Mouse (Mus musculus) adrenal gland, adult 2 months (tissue): ENCODE results near the gene Rrnad1. TPM values are rescaled to one million over a fixed set of nuclear protein-coding genes. Genes with fewer than 3 reads are reported as not detected.

Experiments
- DNase-seq: peaks from one replicate; pipeline ENCODE4 v3.0.0; 2021
- long read RNA-seq: library from polyadenylated mRNA; stranded (forward); transcript quantifications from one replicate; pipeline ENCODE4 v2.0.0, GENCODE M21; 2021
- polyA plus RNA-seq: library from polyadenylated mRNA; depleted of rRNA; stranded (reverse); fragments of >200 nt; gene quantifications from 2 replicates; pipeline ENCODE4 v1.2.3, GENCODE M21; 2012; rRNA removed
- total RNA-seq, 2 experiments: library from RNA; stranded (reverse); gene quantifications; 2 replicates each; pipeline ENCODE4 v1.2.3; 2021

Rrnad1 gene
- total RNA-seq = 10 to 100 TPM; 13.1 to 16.3 TPM
- 41.5 and 44.6 TPM in 2 replicates for polyA plus RNA-seq
- long read RNA-seq, transcript Rrnad1-201 (8 exons, 2,492 nt) = major isoform, 5 of 12 reads
- long read RNA-seq, partial matches to known transcripts = 2 of 12 reads
- long read RNA-seq, other reads (novel, unspliced or antisense) = 3 of 12 reads

DNA sequence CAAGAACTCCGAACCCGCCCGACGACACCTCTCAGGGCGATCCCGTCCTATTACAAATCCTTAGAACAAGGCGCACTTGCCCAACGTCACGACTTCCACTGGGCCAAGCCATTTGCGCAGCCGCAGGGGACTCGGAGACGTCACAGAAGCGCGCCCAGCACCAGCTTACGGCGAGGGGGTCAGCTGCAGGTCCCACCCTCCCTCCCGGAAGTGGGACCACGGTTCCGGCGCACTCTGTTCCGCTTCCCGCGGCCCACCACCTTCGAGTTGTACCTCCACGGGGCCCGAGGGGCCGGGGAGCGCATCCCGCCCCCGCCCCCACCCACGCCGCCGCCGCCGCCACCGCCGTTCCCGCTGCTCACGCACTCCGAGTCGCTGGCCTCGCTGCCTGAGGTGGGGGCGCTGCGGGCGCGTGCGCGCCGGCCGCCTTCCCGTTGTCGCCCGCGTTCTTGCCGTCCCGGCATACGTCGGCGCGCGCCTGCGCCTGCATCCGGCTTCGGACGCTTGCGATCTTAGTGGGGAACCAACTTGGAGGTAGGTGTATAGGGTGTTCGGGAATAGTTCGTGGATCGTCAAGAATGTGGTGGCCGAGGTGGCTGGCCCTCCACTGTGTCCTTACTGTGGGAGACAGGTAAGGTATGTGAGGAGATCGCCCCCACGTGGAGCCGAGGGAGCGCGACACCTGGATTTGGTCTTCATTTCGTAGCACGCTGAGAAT is at the start of gene Rrnad1, which contains the start of gene Isg20l2:
Gene Rrnad1 (minus strand): TSS at position 640 of the 718 bp plus-strand sequence.
Gene Isg20l2 (plus strand): TSS at position 237 of the 718 bp plus-strand sequence.
- peak; percentile 98 for DNase-seq

DNA sequence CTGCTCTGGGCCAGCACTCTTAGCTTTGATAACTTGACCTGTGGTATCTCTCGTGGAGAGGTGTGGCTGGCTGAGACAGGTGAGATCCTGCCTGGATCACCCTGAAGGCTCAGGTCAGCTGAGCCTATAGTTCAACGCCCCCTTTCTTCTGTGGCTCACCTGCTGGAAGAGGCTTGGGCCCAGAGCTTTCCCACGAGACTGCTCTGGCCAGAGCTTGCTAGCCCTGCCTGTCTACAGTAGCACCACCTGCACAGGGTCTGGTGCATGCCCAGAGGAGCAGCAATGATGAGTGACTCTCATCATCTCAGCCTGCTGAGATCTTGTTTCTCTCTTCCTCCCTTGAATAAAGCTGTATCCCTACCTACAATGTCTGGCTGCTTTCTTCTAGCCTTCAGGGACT is 49.6 kb upstream of the Rrnad1 start:
- no peak for DNase-seq

DNA sequence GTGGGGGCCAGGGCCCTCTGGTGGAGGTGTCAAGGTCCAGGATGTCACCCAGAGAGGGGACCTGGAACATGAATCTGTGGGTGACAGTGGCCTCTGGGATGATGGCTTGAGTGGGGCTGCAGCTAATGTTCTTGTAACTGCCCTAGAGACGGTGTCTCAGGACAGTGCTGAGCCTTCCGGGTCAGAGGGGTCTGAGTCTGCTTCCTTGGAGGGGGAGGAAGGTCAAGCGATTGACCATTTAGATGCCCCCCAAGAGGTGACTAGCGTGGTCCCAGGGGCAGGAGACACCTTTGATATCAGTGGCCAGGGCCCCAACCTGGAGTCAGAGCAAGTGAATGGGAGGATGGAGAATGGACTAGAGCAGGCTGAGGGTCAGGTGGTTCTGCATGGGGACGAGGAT is 49.0 kb upstream of the Rrnad1 start:
- DNase-seq = no peak

DNA sequence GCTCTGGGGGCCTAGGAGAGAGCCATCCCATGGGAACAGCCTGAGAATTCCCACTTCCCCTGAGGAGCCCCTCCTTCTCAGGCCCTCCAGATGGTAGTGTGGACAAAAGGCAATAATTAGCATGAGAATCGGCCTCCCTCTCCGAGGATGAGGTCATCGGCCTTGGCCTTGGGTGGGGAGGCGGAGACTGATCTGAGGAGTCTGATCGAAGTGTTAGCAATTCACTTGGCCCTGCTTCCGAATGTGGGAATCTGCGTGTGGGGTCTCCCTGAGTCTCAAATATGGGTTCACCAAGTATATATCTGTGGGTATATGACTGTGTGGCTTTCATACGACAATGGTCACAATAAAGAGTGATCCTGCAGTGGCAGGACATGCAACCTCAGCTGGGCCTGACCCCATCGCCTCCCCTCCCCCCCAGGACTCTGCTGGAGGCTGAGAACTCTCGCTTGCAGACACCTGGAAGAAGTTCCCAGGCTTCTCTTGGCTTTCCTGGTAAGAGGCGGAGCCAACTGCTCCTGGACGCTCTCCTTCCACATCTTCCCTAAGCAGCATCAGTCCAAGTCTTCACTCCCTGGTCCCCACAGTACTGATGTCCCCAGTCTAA is 44.0 kb upstream of the Rrnad1 start:
- peak; percentile 79 for DNase-seq

- DNase-seq = no peak
Observed at GRCm38 (mm10) chr3:87973593-87974380, 43.3 kb upstream of the Rrnad1 start.

- DNase-seq = no peak
Observed at GRCm38 (mm10) chr3:87972776-87973175, 42.3 kb upstream of the Rrnad1 start.

DNA sequence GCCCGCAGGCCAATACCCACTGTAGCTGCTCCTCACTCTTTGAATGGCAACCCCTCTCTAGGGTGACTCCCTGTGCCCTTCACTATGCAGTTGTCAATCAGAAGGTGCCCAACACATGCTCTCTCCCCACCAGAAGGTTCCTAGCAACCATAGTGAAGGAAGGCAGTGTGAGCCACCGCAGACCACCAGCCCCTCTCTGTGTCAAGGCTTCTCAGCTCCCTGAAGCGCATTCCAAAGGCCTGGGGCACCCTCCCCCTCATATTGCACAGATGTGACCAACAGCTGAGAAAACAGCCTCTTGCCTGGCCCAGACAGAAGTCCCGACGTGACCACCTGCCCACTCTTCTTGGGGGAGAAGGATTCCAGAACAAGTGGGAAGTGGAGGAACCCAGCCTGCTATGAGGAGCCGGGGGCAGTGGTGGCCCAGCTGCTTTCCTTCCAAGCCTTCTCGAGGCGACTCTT is 41.7 kb upstream of the Rrnad1 start:
- no peak for DNase-seq

GRCm38 (mm10) chr3:87971489-87972202 is 41.1 kb upstream of the Rrnad1 start:
- DNase-seq = no peak

DNA sequence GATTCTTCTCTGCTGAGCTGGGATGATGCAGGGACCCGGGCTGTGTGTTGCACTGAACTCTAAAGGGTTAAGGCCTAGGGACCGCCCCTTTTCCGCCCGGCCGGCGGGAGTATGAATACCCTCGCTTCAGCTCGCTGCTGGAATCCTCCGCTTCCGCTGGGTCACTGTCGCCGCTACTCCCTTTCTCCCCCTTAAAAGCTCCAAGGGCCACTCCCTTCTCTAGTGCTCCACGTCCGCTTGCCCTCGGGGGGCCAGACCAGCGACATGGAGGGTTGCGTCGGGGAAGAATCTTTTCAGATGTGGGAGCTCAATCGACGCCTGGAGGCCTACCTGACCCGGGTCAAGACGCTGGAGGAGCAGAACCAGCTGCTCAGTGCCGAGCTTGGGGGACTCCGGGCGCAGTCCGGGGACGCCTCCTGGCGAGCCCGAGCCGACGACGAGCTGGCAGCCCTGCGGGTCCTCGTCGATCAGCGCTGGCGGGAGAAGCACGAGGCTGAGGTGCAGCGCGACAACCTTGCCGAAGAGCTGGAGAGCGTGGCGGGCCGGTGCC is 40.5 kb upstream of the Rrnad1 start, which contains the start of gene Nes:
Gene Nes (plus strand): TSS at position 140 of the 550 bp plus-strand sequence.
- peak; percentile 65 for DNase-seq

- DNase-seq = peak; percentile 61
Observed at GRCm38 (mm10) chr3:87970184-87970938, 39.8 kb upstream of the Rrnad1 start.

DNA sequence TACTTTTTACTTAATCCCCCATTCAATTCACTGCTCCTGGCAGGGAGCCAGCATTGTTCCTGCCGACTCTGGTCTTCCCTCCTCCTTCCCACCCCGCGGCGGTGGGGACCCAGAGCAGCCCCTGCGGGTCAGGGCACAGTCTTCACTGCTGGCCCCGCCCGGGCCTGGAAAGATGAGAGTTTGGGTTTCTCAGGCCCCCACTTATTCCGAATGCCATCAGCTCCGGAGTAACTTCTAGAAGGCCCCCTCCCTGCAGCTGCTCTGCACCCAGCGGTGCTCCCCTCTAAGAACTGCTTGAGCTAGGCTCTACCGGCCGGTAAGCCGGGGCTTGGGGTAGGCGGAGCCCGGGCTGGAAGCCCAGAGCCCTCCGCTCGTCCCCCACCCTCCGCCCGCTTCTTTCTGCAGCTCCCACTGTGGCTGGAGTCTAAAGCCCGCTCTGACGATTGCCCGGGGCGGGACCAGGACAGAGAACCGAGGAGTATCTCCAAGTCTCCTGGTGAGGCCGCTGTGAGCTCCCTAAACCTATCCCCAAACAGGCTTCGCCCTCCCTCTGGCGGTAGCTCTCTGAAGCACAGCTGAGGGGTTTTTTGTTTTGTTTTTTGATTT is 30.2 kb upstream of the Rrnad1 start:
- DNase-seq = peak; percentile 91

GRCm38 (mm10) chr3:87960191-87960585 is 29.7 kb upstream of the Rrnad1 start:
- no peak for DNase-seq

DNA sequence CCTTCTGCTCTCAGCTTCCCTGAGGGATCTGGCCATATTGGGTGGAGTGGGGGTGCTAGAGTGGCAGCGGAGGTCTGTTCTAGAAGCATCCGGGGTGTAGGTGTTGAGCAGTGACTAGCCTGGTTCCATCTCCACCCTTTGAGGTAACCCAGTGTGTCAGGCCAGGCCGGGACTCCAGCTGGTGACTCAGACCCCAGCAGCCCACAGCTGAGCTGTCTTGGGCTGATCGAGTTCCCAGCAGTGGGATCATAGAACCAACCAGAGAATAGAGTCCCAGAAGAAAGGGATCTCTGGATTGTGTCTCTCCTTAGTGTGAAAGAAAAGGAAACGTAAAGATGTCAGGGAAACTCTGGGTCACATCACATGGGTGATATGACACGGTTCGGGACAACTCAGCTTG is 28.9 kb upstream of the Rrnad1 start:
- no peak for DNase-seq

DNA sequence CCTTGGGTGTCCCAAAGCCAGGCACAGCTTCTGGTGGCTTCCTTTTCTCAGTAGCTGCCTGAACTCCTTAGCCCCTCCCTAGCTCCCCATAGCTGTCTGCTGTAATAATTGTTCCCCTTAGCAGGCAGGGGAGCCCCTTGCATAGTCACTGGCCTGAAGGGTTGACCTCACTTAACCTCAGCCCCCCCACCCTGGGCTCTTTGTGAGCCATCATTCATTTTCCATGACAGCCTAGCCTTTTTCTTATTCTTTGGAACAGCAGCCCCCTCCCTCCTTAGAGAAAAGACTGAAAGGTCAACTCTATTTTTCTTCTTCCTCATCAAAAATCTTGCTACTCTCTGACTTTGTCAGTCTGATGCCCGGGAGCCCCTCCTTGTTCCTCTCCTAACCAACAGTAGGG is 28.4 kb upstream of the Rrnad1 start:
- DNase-seq = no peak

DNA sequence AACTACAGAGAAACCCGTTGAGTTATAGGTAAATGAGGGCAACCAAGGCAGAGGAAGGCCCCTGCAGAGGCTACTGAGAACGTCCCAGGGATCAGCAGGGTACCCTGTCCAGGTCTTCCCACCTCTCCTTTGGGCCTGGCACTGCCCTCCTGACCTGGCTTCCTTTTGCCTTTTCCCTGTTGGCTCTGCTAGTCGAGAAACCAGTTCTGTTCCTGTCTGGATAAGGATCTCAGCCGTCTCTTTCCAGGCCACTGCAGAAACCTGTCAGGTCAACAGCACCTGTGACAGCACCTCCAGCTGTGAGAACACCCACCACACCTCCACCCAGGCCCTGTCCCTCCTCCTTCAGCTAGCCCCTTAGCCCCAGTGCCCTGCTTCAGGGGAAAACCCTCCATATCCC is 28.0 kb upstream of the Rrnad1 start:
- no peak for DNase-seq

DNA sequence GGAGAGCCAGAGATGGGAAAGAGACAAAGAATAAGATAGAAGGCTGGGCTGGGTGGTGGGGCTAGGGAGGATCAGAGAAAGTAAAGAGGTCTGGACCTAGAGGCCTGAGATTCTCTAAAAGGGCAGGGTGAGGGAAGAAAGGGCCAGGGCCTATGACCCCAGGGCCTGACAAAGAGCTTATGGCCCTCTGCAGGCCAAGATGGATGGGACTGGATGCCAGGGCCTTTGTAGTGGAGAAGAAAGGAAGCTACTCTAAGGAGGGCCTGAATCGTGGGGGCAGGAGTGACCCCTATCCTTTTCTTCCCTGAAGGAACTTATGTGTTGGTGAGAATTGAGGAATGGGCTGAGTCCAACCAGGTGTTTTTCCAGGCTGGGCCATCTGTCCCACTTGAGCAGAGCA is 27.5 kb upstream of the Rrnad1 start:
- DNase-seq = no peak

- DNase-seq = no peak
Observed at GRCm38 (mm10) chr3:87952440-87952839, 21.9 kb upstream of the Rrnad1 start.

- DNase-seq = no peak
Observed at GRCm38 (mm10) chr3:87951946-87952345, 21.4 kb upstream of the Rrnad1 start.

- no peak for DNase-seq
Observed at GRCm38 (mm10) chr3:87949955-87950515, 19.5 kb upstream of the Rrnad1 start.
